Mouse (Mus musculus) adrenal gland, adult 18-20 months (tissue): ENCODE data around the gene Exosc6. TPM values are rescaled to one million over a fixed set of nuclear protein-coding genes. Genes with fewer than 3 reads are reported as not detected.
"Not testable (repeated sequence)": the region's sequence is repeated elsewhere in the genome, so short reads cannot be mapped to it uniquely, and the experiment has no call there.

Experiments
- DNase-seq, 2 experiments: peaks; one replicate each; pipeline ENCODE4 v3.0.0; 2021 to 2022; ENCODE audit warnings: low spot score in 2 of 2
- total RNA-seq, 2 experiments: library from RNA; stranded (reverse); gene quantifications; 1 replicate in 1 of 2; 2 replicates in 1 of 2; pipeline ENCODE4 v1.2.3; 2021

Exosc6 gene
- total RNA-seq, 2 experiments from 2014 or later, result not detected

- no peak for DNase-seq
These were observed 2.9 kb downstream of the Exosc6 start for GRCm38 (mm10) chr8:111058946-111059572.

- DNase-seq, result no peak
These were observed 5.5 kb downstream of the Exosc6 start for GRCm38 (mm10) chr8:111061688-111062071.

- peak; percentile 87 to 92 for DNase-seq
These were observed 6.1 kb downstream of the Exosc6 start for GRCm38 (mm10) chr8:111062072-111062757.

GRCm38 (mm10) chr8:111062893-111063292 is 6.8 kb downstream of the Exosc6 start:
- no peak for DNase-seq

- DNase-seq, result no peak
These were observed 10.2 kb downstream of the Exosc6 start for GRCm38 (mm10) chr8:111066308-111066707.

- no peak for DNase-seq
These were observed 11.3 kb downstream of the Exosc6 start for GRCm38 (mm10) chr8:111067439-111067838.

- DNase-seq, result not testable (repeated sequence)
These were observed 12.5 kb downstream of the Exosc6 start for GRCm38 (mm10) chr8:111068660-111069059.

GRCm38 (mm10) chr8:111075926-111076325 is 19.8 kb downstream of the Exosc6 start:
- DNase-seq, result no peak

- DNase-seq, result no peak
These were observed 23.3 kb downstream of the Exosc6 start for GRCm38 (mm10) chr8:111079461-111079860.

GRCm38 (mm10) chr8:111079861-111080271 is 23.7 kb downstream of the Exosc6 start:
- peak in 1 of 2 experiments; percentile 28 for DNase-seq

- DNase-seq, result no peak
These were observed 25.6 kb downstream of the Exosc6 start for GRCm38 (mm10) chr8:111081580-111082258.

- not testable (repeated sequence) for DNase-seq
These were observed 27.8 kb downstream of the Exosc6 start for GRCm38 (mm10) chr8:111083936-111084335.

GRCm38 (mm10) chr8:111090126-111090525 is 34.0 kb downstream of the Exosc6 start:
- DNase-seq, result peak; percentile 77

- no peak for DNase-seq
These were observed 35.6 kb downstream of the Exosc6 start for GRCm38 (mm10) chr8:111091706-111092105.

- DNase-seq, result not testable (repeated sequence)
These were observed 36.2 kb downstream of the Exosc6 start, which contains the start of gene Clec18a for GRCm38 (mm10) chr8:111092326-111092725. Gene Clec18a (minus strand): TSS chr8:111092426.

- peak; percentile 90 to 93 for DNase-seq
These were observed 38.0 kb downstream of the Exosc6 start, which contains the start of gene Pdpr for GRCm38 (mm10) chr8:111093865-111094718. Gene Pdpr (plus strand): TSS chr8:111094630.

- DNase-seq, result peak in 1 of 2 experiments; percentile 36
These were observed 38.7 kb downstream of the Exosc6 start for GRCm38 (mm10) chr8:111094719-111095302.
